Mouse (Mus musculus) splenic B cell, adult 2 months (primary cell): ENCODE measurements around the gene Fam136a.
"Not testable (repeated sequence)": the region's sequence is repeated elsewhere in the genome, so short reads cannot be mapped to it uniquely, and the experiment has no call there.

Experiments
- DNase-seq: peaks from one replicate; pipeline ENCODE4 v3.0.0-alpha.2; 2011; ENCODE audit warnings: low read depth, low spot score
- H3K27me3 ChIP-seq: 2 replicates; pipeline ENCODE4 v1.6.1; 2012; ENCODE audit warnings: mild to moderate bottlenecking, low read length, moderate library complexity, mixed read lengths; ENCODE audit not compliant: control insufficient read depth, poor library complexity, insufficient read depth, severe bottlenecking
- H3K36me3 ChIP-seq: 2 replicates; pipeline ENCODE4 v1.6.1; 2012; ENCODE audit warnings: mild to moderate bottlenecking, low read length, moderate library complexity, mixed read lengths; ENCODE audit not compliant: control insufficient read depth, poor library complexity, insufficient read depth, severe bottlenecking

Fam136a gene

DNA sequence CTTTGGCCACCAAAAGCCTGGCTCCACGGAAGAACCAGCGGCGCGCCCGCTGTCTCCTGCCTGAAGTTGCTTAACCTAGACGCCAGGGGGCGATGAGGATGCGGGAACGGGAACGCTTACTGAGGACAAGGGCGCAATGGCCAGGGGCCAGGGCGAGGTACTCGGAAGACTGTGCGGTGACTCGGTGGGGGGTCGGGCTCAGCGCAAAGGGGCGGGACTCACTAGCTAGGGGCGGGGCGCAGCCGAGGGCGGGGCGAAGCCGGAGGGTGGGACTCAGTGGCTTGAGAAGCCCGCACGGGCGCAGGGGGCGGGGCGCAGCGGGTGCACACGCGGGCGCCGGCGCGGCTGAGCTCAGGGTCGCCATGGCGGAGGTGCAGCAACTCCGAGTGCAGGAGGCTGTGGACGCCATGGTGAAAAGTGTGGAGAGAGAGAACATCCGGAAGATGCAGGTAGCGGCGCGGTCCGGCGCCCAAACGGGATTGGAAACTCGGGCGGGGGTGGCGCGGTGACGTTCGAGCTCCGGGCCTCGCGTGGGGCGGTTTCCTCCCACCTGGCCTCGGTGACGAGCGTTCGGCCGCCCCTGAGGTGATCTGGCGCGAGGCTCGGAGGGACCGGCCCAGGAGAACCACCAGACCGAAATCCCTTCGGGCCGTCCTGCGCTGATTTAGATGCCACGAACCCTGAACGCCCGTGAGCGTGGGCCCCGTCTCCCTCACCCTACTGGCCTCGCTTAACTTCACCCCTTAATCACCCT, at the start of gene Fam136a:
Gene Fam136a (plus strand): TSS at position 276 of the 754 bp plus-strand sequence.
- Histone ChIP-seq H3K27me3 (no peaks in the 10 kb centered on the region), H3K36me3 (peaks cover 4% of the 10 kb centered on the region; the same call in 1 of the 2 replicates)
- DNase-seq = peak; percentile 98

DNA sequence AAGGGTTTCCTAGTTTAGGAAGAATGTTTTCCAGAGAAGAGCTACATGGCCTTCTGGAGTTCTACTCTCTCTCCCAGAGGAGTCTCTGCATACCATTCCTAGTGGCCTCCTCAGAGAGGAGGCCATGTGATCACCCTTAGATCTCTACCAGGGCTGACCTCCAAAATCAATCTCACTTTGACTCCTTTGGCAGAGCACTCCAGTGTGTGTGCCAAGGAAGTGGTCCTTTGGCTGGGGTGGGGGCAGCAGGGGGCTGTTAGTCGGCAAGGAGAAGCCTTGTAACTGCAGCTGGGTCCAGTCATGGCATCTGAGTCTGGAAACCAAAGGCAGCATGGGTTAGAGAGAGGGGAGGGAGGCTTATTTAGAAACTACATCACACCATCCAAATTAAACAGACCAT, 48.4 kb upstream of the Fam136a start:
- DNase-seq = no peak
- Histone ChIP-seq H3K27me3 (no peaks in the 10 kb centered on the region; the same call in 1 of the 2 replicates), H3K36me3 (no peaks in the 10 kb centered on the region)

DNA sequence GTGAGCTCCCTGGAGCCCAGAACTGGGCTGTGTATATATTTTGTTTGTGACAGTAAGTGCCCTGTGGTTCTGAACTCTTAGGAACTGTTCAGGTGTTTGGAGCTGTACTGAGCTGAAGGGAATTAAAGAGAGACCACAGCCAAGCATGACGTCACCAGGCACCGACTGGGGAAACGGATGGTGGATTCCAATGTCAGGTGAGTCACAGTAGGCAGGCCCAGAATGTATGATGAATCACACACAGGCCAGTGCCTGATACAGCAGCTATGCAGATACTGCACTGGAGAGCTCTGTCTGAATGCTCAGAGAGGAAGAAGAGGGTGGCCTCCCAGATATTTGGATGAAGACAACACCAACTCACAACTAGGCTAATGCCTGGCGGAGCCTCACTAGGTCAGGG, 46.6 kb upstream of the Fam136a start:
- no peaks in the 10 kb centered on the region for H3K36me3 ChIP-seq
- no peaks in the 10 kb centered on the region for H3K27me3 ChIP-seq
- no peak for DNase-seq

DNA sequence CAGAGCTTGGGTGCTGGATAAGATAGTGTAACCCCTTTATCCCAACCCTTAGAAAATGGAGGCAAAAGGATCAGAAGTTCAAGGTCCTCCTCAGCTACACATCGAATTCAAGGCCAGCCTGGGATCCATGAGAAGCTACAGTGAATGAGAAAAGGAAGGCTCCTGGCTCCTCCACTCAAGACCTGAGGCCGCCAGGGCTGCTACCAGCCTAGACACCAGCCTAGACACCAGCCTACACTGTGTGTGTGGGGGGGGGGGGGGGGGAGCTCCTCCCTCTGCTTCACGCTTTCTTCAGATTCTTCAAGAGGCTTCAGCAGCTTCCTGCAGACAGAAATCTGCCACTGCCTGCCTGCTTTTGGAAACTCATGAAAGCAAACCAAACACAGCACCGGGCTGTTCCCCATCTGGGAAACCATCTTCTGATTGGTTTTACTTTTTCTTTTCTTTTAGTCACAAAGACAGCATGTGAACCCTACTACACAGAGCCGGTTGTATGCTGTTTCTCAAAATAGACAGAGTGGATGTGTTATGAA, 43.3 kb upstream of the Fam136a start:
- no peak for DNase-seq
- Histone ChIP-seq H3K27me3 (no peaks in the 10 kb centered on the region), H3K36me3 (no peaks in the 10 kb centered on the region)

DNA sequence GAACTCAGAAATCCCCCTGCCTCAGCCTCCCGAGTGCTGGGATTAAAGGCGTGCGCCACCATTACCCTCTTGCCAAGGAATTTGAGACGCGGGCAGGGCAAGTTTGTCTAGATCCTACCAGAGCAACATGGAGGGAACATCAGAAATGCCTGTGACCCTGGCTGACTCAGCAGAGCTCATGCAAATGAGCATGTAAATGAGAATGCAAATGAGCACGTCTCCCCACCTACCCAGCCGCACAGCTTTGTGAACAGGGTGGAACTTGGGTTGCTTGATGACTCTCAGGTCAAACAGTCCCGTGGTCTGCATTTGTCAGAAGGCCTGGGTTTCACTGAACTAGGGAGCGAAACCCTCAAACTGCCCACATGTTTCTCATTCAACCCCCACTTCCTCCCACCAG, 42.5 kb upstream of the Fam136a start:
- Histone ChIP-seq H3K27me3 (no peaks in the 10 kb centered on the region), H3K36me3 (no peaks in the 10 kb centered on the region)
- DNase-seq = no peak

DNA sequence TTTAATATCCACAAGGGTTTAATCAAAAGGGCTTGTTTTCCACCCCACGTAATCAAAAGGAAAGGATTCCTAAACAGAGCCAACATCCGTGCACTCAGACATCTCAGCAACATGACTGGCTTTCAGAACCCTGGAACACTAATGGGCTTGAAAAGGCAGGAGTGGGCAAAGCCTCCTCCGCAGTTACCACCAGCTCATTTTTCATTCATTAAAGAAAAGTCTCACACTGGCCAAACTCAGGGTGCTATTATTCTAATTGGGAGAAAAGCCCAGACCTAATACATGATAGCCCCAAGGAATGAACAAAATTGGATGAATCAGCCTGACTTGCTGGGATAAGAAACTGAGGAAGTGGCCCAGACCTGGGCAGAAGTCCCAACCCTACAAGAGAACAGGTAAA, 41.0 kb upstream of the Fam136a start:
- no peak for DNase-seq
- Histone ChIP-seq H3K36me3 (no peaks in the 10 kb centered on the region), H3K27me3 (no peaks in the 10 kb centered on the region)

DNA sequence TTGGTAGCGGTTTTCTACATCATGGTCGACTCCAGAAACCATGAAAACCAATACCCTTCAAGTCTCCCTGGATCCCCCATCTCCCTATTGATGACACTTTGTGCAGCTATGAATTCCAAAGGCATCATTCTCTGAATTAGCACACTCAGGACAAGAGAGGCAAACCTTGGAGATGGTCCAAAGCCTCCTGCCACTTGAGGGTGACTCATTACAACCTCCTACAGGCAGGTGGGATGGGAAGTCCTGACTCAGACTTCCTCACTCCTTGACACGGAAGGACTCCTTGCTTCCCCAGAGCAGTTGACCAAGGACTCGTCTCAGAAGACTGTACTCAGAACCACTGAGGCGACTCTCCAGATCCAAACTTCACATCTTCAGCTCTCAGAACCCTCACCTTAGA, 39.8 kb upstream of the Fam136a start:
- H3K27me3 ChIP-seq = no peaks in the 10 kb centered on the region
- DNase-seq = no peak
- no peaks in the 10 kb centered on the region for H3K36me3 ChIP-seq

DNA sequence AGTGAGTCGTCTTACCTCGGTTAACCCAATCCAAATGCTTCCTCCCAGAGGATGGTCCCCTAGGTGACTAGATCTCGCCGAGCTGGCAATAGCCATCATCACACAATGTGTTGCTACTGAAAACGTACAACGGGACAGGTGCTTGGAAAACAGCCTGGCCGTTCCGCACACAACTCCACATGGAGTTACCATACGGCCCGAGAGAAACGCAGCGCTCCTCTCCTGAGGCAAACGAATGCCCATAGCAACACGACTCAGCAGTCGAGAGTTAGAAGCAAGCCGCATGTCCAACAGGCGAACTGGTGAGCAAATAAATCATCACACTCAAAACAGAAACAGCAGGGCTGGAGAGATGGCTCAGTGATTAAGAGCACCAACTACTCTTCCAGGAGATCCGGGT, 38.6 kb upstream of the Fam136a start:
- Histone ChIP-seq H3K36me3 (no peaks in the 10 kb centered on the region), H3K27me3 (no peaks in the 10 kb centered on the region)
- DNase-seq = no peak

DNA sequence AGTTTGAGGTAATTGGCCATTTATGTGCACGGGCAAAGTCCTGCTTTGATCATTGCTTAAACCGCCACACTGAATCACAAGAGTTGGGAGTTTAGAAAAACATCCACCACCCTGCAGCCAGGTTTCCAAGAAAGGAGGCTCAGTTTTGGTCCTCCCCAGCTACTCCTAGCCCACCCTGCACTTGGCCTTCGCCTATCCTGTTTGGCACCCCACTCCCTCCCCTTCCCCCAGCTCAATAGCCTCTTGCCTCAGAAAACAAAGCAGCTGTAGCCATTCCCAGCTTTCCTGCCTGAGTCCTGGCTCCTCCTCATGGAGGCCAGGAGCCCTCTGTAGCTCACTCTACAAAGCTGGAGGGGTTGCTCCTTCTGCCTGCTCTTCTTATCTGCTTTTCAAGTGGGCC, 37.1 kb upstream of the Fam136a start:
- no peak for DNase-seq
- Histone ChIP-seq H3K27me3 (no peaks in the 10 kb centered on the region), H3K36me3 (no peaks in the 10 kb centered on the region)

DNA sequence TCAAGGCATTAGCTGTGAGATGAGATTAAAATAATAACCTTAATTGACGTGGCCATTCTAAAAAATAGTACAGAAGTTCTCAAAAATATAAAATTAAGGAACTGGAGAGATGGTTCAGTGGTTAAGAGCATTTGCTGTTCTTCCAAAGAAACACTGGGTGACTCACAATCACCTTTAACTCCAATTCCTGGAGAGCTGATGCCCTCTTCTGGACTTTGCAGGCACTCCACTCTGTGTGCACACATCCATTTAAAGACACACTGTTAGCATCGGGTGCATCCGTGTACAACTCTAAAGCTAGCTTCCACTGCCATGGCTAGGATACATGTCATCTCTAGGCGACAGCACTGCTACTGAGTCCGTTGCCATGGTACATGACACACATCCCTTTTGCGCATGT, 35.5 kb upstream of the Fam136a start:
- no peaks in the 10 kb centered on the region for H3K27me3 ChIP-seq
- H3K36me3 ChIP-seq = no peaks in the 10 kb centered on the region
- DNase-seq = no peak

DNA sequence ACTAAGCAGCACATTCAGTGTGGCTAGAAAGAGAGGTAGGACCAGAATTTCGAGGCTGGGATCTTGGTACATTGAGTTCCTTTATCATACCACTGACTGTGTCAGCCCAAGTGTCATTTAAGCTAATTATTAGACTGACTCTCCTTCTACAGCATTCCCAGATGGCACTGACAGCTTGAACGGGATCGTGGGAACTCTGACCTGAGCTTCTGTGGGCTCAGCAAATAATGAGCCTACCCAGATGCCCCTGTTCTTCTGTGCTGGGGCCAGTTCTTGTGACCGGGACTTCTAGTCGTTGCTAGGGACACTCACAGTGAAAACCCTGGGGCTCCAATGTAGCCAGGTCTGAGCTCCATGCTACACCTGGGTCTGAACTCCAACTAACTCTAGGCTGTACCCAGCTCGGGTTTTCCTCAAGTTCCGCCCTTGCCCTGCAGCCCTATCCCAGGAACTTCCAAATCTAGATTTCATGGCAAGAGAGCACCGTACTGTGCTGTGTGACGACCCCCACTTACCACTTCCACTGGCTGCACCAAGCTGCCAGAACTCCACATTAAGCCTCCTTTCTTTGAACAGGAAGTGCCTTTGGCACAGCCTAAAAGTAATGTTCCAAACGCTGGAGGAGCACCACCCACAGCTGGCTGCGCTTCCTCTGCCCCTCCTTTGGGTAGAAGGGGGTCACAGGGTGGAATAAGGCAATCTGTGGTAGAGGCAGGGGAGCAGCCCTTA, 30.2 kb upstream of the Fam136a start:
- no peaks in the 10 kb centered on the region for H3K36me3 ChIP-seq
- no peak for DNase-seq
- H3K27me3 ChIP-seq = no peaks in the 10 kb centered on the region; the same call in 1 of the 2 replicates

DNA sequence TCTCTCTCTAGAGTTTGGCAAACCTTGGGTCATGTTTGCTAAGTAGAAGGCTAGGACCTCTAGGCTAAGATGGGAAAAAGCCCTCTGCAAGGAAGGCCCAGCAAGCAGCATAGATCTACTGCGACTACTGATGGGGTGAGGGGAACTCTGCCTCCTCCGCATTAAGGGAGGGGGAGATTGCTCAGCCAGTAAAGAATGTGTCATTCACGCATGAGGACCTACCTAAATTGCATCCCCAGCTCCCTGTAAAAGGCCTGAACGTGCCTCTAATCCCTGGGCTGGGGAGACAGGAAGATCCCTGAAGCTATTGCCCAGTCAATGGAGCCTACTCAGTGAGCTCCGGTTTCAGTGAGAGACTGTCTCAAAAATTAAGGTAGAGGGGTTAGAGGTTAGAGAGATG, 29.6 kb upstream of the Fam136a start:
- Histone ChIP-seq H3K27me3 (no peaks in the 10 kb centered on the region; the same call in 1 of the 2 replicates), H3K36me3 (no peaks in the 10 kb centered on the region)
- no peak for DNase-seq

DNA sequence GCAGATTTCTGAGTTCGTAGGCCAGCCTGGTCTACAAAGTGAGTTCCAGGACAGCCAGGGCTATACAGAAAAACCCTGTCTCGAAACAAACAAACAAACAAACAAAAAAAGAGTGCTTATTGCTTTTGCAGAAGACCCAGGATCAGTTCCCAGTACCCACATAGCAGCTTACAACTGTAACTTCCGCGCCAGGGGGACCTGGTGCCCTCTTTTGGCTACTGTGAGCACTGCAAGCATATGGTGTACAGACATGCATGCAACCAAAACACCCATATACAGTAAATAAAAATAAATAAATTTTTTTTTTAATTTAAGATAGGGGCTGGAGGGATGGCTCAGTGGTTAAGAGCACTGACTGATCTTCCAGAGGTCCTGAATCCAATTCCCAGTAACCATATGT, 29.1 kb upstream of the Fam136a start:
- H3K36me3 ChIP-seq, DNase-seq, H3K27me3 ChIP-seq: not testable (repeated sequence)

DNA sequence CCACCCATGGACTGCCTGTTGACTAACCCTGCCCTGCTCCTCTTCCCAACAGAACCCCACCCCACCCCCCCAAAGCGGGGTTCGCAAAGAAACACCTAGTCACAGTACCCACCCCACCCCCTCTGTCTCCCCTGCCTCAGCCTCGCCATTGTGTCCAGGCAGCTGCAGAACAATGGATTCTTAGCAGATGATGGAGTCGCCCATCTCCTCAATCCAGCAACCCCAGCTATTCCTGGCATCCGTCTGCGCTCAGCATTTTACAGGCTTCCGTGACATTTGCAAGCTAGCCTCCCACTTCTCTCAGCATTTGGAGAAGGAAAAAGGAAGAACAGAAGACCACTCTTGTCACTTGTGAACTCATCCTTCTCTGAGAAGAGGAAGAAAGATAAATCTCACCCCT, 21.8 kb upstream of the Fam136a start:
- Histone ChIP-seq H3K27me3 (no peaks in the 10 kb centered on the region), H3K36me3 (no peaks in the 10 kb centered on the region)
- no peak for DNase-seq

DNA sequence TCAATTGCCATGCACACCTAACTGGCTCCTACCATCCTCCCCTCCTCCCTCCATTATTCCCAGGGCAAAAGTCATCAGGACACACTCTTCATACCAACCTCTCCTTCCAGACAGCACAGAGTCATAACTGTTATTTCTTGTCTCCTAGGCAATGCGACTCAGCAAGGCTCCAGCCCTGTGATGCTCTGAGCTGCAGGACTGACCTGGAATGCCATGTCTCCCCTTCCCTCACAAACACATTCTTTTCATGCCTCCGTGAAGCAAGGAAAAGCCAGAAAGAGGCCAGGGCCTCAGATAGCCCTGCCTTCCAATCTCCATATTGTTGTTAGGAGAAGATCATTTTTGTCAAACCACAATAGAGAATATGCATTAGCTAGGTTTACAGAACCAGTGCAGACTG, 19.4 kb upstream of the Fam136a start:
- H3K27me3 ChIP-seq = no peaks in the 10 kb centered on the region
- no peak for DNase-seq
- H3K36me3 ChIP-seq = no peaks in the 10 kb centered on the region
